Mouse (Mus musculus) intestine, embryonic 16.5 days (tissue): ENCODE results near the gene March7. TPM values are rescaled to one million over a fixed set of nuclear protein-coding genes. Genes with fewer than 3 reads are reported as not detected.

Source experiments
- ATAC-seq: fragments of 200-750 bp; cut with Nextera tagmentation; 2 replicates; pipeline ENCODE4 v1.8.0; 2017; ENCODE audit warnings: moderate TSS enrichment, moderate library complexity
- H3K27ac ChIP-seq: fragments of 300-500 bp; sonication (generic); 2 replicates; pipeline ENCODE4 v1.5.1; 2014; ENCODE audit warnings: mild to moderate bottlenecking, low read length
- H3K27me3 ChIP-seq: fragments of 300-500 bp; sonication (generic); replicated peaks from 2 replicates; pipeline ENCODE4 v1.6.1; 2014; ENCODE audit warnings: low read length, control low read depth, mixed read lengths; ENCODE audit not compliant: control insufficient read depth, insufficient read depth
- H3K36me3 ChIP-seq: fragments of 300-500 bp; sonication (generic); 2 replicates; pipeline ENCODE4 v1.6.1; 2014; ENCODE audit warnings: low read length, control low read depth; ENCODE audit not compliant: control insufficient read depth, insufficient read depth
- H3K4me1 ChIP-seq: fragments of 300-500 bp; sonication (generic); 2 replicates; pipeline ENCODE4 v1.6.1; 2014; ENCODE audit warnings: low read length, control low read depth, mixed read lengths; ENCODE audit not compliant: control insufficient read depth, insufficient read depth
- H3K4me2 ChIP-seq: fragments of 300-500 bp; sonication (generic); 2 replicates; pipeline ENCODE4 v1.6.1; 2014; ENCODE audit warnings: low read depth, low read length, control low read depth
- H3K4me3 ChIP-seq: fragments of 300-500 bp; sonication (generic); 2 replicates; pipeline ENCODE4 v1.5.1; 2014; ENCODE audit warnings: mild to moderate bottlenecking, low read length
- H3K9ac ChIP-seq: fragments of 300-500 bp; sonication (generic); 2 replicates; pipeline ENCODE4 v1.6.1; 2014; ENCODE audit warnings: low read depth, low read length
- H3K9me3 ChIP-seq: fragments of 300-500 bp; sonication (generic); 2 replicates; pipeline ENCODE4 v1.6.1; 2016; ENCODE audit warnings: low read length, control low read depth; ENCODE audit not compliant: control insufficient read depth
- WGBS: fragments of 180-500 bp; shearing (Covaris S2); extraction: QIAGEN DNeasy Blood & Tissue Kit; methylation state at CpG from one replicate; pipeline ENCODE4 v1.1.7; 2014; 5-methylcytosine and 5-hydroxymethylcytosine counted together
- polyA plus RNA-seq: library from polyadenylated mRNA; unstranded; fragments of >200 nt; fragmentation: Nextera tagmentation; extraction: Ambion mirVana; gene quantifications from 2 replicates; pipeline ENCODE4 v1.2.1, GENCODE M21; 2015

Gene March7
- polyA plus RNA-seq, 1 experiment from 2014 or later = 60.5 TPM

DNA sequence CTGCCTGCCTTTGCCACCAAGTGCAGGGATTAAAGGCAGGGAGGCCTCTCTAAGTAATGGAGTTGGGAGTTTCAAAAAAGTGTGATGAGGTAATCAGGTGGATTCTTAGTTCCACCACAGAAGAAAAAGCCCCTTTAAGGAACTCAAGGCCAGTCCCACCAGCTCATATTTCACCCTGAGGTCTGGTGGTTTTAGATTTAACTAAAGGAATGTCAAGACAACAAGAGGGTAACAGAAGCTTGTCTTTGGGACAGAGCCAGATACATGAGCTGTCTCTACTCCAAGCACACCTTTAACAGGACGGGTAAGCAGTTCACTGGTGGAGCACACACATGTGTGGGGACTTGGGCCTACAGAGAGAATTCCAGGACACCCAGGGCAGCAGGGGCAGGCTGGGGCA lies 57.9 kb downstream of the March7 start:
- Histone ChIP-seq H3K27ac (no peak overlapping the region), H3K4me1 (no peaks in the 10 kb centered on the region), H3K9ac (no peak overlapping the region), H3K4me2 (no peak overlapping the region), H3K36me3 (no peaks in the 10 kb centered on the region), H3K9me3 (no peaks in the 10 kb centered on the region), H3K27me3 (no peaks in the 10 kb centered on the region), H3K4me3 (no peak overlapping the region)
- WGBS = 56% methylated on average over 1 of the region's 1 CpGs
- ATAC-seq = no peak

DNA sequence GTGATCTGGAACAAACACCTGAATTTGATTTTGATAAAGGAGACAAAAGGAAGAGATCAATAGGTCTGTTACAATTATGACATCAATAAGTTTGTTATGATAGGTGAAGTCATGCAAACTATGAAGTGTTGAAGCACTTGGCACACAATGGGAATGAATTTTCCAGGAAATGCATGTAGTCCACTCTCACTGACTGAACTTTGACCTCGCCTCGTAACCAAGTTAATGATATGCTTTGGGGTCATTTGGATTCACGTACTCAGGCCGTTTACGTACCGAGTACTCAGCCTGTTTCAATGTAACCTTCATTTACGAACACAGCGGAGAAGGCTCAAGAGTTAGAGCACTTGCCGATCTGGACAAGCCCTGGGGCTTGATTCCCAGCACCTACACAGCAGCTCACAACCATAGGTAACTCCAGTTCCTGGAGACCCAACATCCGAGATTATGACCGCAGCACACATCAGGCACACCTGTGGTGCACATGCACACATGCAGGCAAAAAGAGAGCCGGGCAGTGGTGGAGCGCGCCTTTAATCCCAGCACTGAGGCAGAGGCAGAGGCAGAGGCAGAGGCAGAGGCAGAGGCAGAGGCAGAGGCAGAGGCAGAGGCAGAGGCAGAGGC lies 60.3 kb downstream of the March7 start:
- peaks cover 3% of the 10 kb centered on the region; the same call in 1 of the 2 replicates for H3K9me3 ChIP-seq
- 82% methylated on average over 14 of the region's 14 CpGs for WGBS
- H3K4me1 ChIP-seq = no peaks in the 10 kb centered on the region
- H3K4me2 ChIP-seq = no peak overlapping the region
- no peak overlapping the region for H3K27ac ChIP-seq
- no peak overlapping the region for H3K9ac ChIP-seq
- no peaks in the 10 kb centered on the region for H3K36me3 ChIP-seq
- ATAC-seq = peak; percentile 60; the same call in 1 of the 2 replicates
- H3K4me3 ChIP-seq = no peak overlapping the region
- no peaks in the 10 kb centered on the region for H3K27me3 ChIP-seq

DNA sequence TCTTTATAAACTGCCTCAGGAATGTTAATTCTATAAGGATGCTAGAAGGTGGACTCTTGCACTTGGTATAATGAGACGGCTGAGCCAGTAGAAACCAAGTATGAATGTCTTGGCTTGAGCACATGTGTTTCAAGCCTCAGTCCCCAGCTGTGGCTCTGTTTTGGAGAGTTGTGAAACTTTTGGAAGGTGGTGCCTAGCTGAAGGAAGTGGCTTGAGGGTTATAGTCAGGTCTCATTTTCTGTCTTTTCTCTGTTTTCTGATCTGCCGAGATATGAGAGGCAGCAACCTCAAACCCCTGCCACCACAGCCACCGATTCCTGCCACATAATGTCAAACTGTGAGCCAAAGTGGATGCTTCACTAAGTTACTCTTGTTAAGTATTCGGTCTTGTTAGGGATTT lies 68.9 kb downstream of the March7 start:
- 91% methylated on average over 4 of the region's 4 CpGs for WGBS
- Histone ChIP-seq H3K9ac (no peak overlapping the region), H3K4me2 (no peak overlapping the region), H3K9me3 (no peaks in the 10 kb centered on the region), H3K4me3 (no peak overlapping the region), H3K27me3 (no peaks in the 10 kb centered on the region), H3K36me3 (no peaks in the 10 kb centered on the region), H3K27ac (no peak overlapping the region), H3K4me1 (0 out of 2 replicates have a peak, but pooled peaks cover 2% of the 10 kb centered on the region)
- ATAC-seq = no peak

DNA sequence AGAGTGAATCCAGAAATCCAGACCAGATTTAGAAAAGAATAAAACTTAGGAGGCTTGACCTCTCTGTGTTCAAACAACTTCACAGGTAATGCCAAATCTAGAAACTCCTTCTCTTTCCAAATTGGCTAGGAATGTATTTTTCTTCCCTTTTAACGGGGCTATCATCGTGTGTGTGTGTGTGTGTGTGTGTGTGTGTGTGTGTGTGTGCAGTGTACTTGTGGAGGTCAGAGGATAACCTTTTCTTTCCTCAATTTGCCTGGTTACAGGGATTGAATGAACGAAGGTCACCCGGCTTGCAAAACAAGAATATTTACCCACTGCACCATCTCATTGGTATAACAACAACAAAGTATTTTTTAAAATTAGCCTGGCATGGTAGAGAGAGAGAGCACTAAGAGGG lies 72.9 kb downstream of the March7 start:
- WGBS = 82% methylated on average over 4 of the region's 4 CpGs
- Histone ChIP-seq H3K4me2 (peak overlapping the region; percentile 95), H3K36me3 (no peaks in the 10 kb centered on the region), H3K9ac (no peak overlapping the region), H3K27me3 (no peaks in the 10 kb centered on the region), H3K9me3 (0 out of 2 replicates have a peak, but pooled peaks cover 3% of the 10 kb centered on the region), H3K4me1 (0 out of 2 replicates have a peak, but pooled peaks cover 2% of the 10 kb centered on the region), H3K4me3 (no peak overlapping the region; the same call in 1 of the 2 replicates), H3K27ac (no peak overlapping the region)
- ATAC-seq = no peak

DNA sequence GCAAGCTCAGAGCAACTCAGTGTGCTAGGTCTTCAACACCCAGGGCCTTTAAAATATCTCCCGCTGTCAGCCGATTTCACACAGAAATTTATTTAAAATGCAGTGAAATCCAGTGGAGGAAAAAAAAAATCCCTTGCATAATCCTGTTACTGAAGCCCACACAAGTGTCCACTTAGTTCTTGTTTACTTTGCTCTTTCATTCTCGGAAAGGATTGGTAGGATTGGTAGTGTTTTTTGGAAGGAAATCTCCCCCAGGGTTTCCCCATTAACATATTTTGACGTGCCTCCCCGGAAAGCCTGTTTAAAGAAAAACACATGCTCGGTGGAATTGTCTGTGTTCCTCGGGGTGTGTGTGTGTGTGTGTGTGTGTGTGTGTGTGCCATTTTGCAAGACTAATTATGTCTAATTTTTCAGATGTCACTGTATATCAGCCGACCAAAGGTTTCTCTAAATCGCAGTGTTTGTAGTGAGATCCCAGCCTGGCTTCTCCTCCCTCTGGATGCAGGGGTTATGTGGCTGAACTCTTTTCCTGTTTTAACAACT lies 73.6 kb downstream of the March7 start:
- Histone ChIP-seq H3K9ac (peak overlapping the region; percentile 71), H3K27me3 (no peaks in the 10 kb centered on the region), H3K4me2 (peak overlapping the region; percentile 95), H3K36me3 (no peaks in the 10 kb centered on the region), H3K9me3 (0 out of 2 replicates have a peak, but pooled peaks cover 3% of the 10 kb centered on the region), H3K4me1 (0 out of 2 replicates have a peak, but pooled peaks cover 2% of the 10 kb centered on the region), H3K4me3 (peak overlapping the region; percentile 57), H3K27ac (peak overlapping the region; percentile 70)
- 17% methylated on average over 9 of the region's 9 CpGs for WGBS
- peak; percentile 23; the same call in 1 of the 2 replicates for ATAC-seq

DNA sequence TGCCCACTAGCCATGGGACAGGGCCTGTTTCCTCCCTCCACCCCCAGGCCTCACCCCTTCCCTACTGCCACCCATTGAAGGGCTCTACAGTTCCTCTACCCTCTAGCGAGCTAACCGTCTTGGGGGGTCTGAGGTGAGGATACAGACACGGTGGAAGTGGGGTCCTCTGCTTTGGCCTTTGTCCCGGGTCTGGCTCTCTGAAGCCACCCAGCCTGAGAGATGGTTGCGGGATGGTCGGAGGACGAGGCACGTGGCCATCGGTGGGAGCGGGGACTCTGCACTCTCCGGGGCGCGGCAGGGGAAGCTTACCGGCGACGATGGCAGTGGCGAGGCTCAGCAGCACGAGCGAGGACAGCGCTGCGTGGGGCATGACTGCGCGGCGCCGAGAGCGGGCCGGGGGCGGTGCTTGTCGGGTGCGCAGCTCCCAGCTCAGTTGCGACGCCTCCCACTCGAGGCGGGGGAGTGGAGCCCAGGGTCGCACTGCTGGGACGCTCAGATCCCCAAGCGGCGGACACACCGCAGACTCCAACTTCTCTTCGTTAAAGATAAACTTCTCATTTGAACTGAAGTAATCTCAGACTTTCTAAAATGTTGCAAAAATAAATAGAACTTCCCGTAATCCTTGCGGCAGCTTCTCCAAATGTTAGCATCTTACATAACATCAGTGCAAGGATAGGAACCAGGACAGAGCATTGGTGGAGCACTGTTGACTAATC lies 74.2 kb downstream of the March7 start:
- H3K4me2 ChIP-seq = peak overlapping the region; percentile 95
- no peaks in the 10 kb centered on the region for H3K36me3 ChIP-seq
- H3K27ac ChIP-seq = peak overlapping the region; percentile 70
- ATAC-seq = peak; percentile 84
- H3K27me3 ChIP-seq = no peaks in the 10 kb centered on the region
- 0 out of 2 replicates have a peak, but pooled peaks cover 3% of the 10 kb centered on the region for H3K9me3 ChIP-seq
- peak overlapping the region; percentile 71 for H3K9ac ChIP-seq
- H3K4me3 ChIP-seq = peak overlapping the region; percentile 57
- WGBS = under 1% methylated on average over 41 of the region's 42 CpGs
- H3K4me1 ChIP-seq = 0 out of 2 replicates have a peak, but pooled peaks cover 2% of the 10 kb centered on the region

DNA sequence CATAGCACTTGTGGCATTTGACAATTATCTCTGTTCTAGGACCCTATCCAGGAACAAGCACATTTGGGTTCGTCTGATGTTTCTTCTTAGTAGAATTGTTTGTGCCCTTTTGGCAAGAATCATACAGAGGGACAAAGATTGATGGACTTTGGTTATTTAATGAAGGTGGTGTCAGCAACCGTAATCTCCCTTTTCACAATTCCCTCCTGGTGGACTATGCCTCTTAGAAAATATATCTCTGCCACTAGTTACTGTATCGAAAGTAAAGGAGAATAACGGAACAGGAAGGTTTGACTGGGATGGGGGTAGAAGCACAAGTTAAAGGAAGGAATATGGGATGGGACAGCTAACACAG lies 74.8 kb downstream of the March7 start, which contains the start of gene Cd302:
TSS of gene Cd302 (minus strand) at position 22 of the 355 bp plus-strand sequence.
- Histone ChIP-seq H3K9me3 (0 out of 2 replicates have a peak, but pooled peaks cover 3% of the 10 kb centered on the region), H3K9ac (peak within 1 kb of the TSS; percentile 71), H3K27ac (peak within 1 kb of the TSS; percentile 70), H3K4me2 (peak within 1 kb of the TSS; percentile 95), H3K4me1 (0 out of 2 replicates have a peak, but pooled peaks cover 2% of the 10 kb centered on the region), H3K36me3 (no peaks in the 10 kb centered on the region), H3K4me3 (peak within 1 kb of the TSS; percentile 57), H3K27me3 (no peaks in the 10 kb centered on the region)
- 41% methylated on average over 4 of the region's 4 CpGs for WGBS
- ATAC-seq = peak; percentile 49

DNA sequence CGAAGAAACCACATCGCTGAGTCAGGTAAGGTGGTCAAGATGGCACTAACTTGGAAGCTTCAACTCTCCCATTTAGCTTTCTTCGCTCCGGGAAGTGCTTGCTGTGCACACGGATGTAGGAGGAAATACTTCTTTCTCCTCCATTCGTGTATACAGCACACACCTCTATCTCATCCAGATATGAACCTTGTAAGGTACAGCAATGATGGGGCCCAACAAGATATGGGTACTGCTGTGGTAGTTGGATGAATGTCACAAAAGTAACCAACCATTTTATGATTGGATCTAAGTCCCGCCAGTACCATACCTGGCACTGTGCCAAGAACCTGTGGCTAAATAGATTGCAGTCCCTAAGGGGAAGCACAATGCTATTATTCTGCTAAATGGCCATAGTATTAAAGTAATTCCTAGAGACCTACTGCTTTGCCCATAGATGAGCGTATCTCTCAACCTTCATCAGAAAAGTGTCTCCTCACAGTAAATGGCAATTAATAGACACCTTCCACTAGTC lies 75.5 kb downstream of the March7 start:
- peak; percentile 80 for ATAC-seq

DNA sequence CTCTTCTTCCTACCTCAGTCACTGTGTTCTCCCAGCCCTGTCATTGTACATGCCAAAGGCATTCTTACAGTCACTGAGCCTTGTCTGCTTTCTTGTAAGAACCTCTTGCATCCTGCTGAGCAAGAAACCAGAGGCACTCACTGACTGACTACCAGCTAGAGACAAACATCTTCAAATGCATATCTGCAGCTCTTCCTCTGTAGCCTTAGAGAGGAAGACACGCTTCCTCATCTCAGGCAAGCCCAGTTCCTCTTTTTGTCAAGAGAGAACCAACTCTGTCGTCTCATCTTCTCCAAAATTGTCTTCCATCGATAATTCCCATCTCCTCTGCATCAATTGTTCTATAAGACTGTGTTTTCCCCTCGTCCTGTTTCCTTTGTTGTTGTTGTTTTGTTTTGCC lies 78.9 kb downstream of the March7 start:
- 77% methylated on average over 4 of the region's 4 CpGs for WGBS
- ATAC-seq = no peak
- Histone ChIP-seq H3K27me3 (no peaks in the 10 kb centered on the region), H3K36me3 (no peaks in the 10 kb centered on the region), H3K9ac (no peak overlapping the region), H3K27ac (no peak overlapping the region), H3K4me1 (no peaks in the 10 kb centered on the region), H3K4me2 (no peak overlapping the region), H3K4me3 (no peak overlapping the region), H3K9me3 (0 out of 2 replicates have a peak, but pooled peaks cover 3% of the 10 kb centered on the region)

More for the DNA sequence above, 75.5 kb downstream of the March7 start:
- 0 out of 2 replicates have a peak overlapping the region, but pooled peaks have one; percentile 19 for H3K27ac ChIP-seq
- no peaks in the 10 kb centered on the region for H3K36me3 ChIP-seq
- 0 out of 2 replicates have a peak, but pooled peaks cover 3% of the 10 kb centered on the region for H3K9me3 ChIP-seq
- no peak overlapping the region; the same call in 1 of the 2 replicates for H3K4me3 ChIP-seq
- 0 out of 2 replicates have a peak, but pooled peaks cover 2% of the 10 kb centered on the region for H3K4me1 ChIP-seq
- no peak overlapping the region for H3K9ac ChIP-seq
- 74% methylated on average over 8 of the region's 8 CpGs for WGBS
- H3K27me3 ChIP-seq = no peaks in the 10 kb centered on the region
- H3K4me2 ChIP-seq = peak overlapping the region; percentile 95
